ENCODE assay signal across 10 mouse cellular contexts in genomic region chr13:98810143-98810542, GRCm38 (mm10). TPM values are rescaled to one million over a fixed set of nuclear protein-coding genes. Genes with fewer than 3 reads are reported as not detected.
DNase-seq lines count a peak whose midpoint lies in the region; ATAC-seq and TF ChIP-seq lines count a peak whose summit lies in the region.
"Had no signal": no experiment of that assay in that cellular context is flagged by ENCODE, and none has a peak within 500 bp of the region (broad histone marks: within the 10 kb centered on the region; RNA-seq: fewer than 3 reads in every experiment).

No protein-coding gene starts in this region.

- 0 out of 2 replicates have a peak, but pooled peaks cover under 1% of the 10 kb centered on the region for H3K36me3 ChIP-seq in kidney, postnatal 0 days (ENCODE audit: insufficient read depth, low read length)
- H3K36me3 ChIP-seq in heart, embryonic 12.5 days: peaks cover under 1% of the 10 kb centered on the region
- H3K36me3 ChIP-seq in forebrain, embryonic 11.5 days (ENCODE audit: control insufficient read depth, insufficient read depth, low read length): no peaks in the 10 kb centered on the region
- H3K36me3 ChIP-seq: limb, embryonic 15.5 days had no signal

- ATAC-seq in kidney, postnatal 0 days (replicated peaks; ENCODE audit: low FRiP score, low read depth): no peak
- ATAC-seq in activated CD4-positive, CD25-positive, alpha-beta regulatory T cell, adult 4 months: peak; percentile 33
- peak; percentile 36 for ATAC-seq in heart, embryonic 12.5 days (ENCODE audit: insufficient number of reproducible peaks, low FRiP score)
- ATAC-seq in megakaryocyte-erythroid progenitor cell, adult 5-6 weeks (replicated peaks; ENCODE audit: low FRiP score, low TSS enrichment, poor library complexity, severe bottlenecking): peak; percentile 83
- no peak for ATAC-seq in forebrain, embryonic 11.5 days (replicated peaks; ENCODE audit: low FRiP score)

- no peak overlapping the region for H3K27ac ChIP-seq in kidney, postnatal 0 days
- peak overlapping the region; percentile 60 for H3K27ac ChIP-seq in heart, embryonic 12.5 days (ENCODE audit: poor library complexity, severe bottlenecking)
- H3K27ac ChIP-seq in forebrain, embryonic 11.5 days (ENCODE audit: low read depth, low read length): no peak overlapping the region
- H3K27ac ChIP-seq: limb, embryonic 15.5 days had no signal

- H3K4me1 ChIP-seq in kidney, postnatal 0 days (replicated peaks; ENCODE audit: insufficient read depth, low read length): 0 out of 2 replicates have a peak, but pooled peaks cover 3% of the 10 kb centered on the region
- H3K4me1 ChIP-seq in heart, embryonic 12.5 days (replicated peaks): peaks cover 15% of the 10 kb centered on the region
- H3K4me1 ChIP-seq in forebrain, embryonic 11.5 days (replicated peaks; ENCODE audit: control insufficient read depth, insufficient read depth, low read length): no peaks in the 10 kb centered on the region; the same call in 1 of the 2 replicates

- H3K4me2 ChIP-seq in kidney, postnatal 0 days (ENCODE audit: low read length): no peak overlapping the region
- no peak overlapping the region for H3K4me2 ChIP-seq in heart, embryonic 12.5 days
- no peak overlapping the region for H3K4me2 ChIP-seq in forebrain, embryonic 11.5 days (ENCODE audit: low read depth, low read length, severe bottlenecking)
- H3K4me2 ChIP-seq: limb, embryonic 15.5 days had no signal

- DNase-seq in kidney, postnatal 0 days (ENCODE audit: low spot score): peak; percentile 44
- no peak for DNase-seq in kidney, adult 18-20 months
- DNase-seq in cerebellum, adult 11-12 months: no peak
- DNase-seq in forebrain, embryonic 11.5 days (ENCODE audit: low spot score): no peak
- no peak for DNase-seq in frontal cortex, postnatal 10 days (ENCODE audit: low spot score in 2 of 2)
- DNase-seq: kidney, postnatal 10 days had no signal

- no peak for TF ChIP-seq CTCF in kidney, postnatal 0 days (IDR thresholded peaks at IDR 0.05; ENCODE audit: low read depth)

- WGBS in kidney, postnatal 0 days: 41% methylated on average over 6 of the region's 6 CpGs
- WGBS in heart, embryonic 12.5 days: 37% methylated on average over 6 of the region's 6 CpGs
- WGBS in forebrain, embryonic 11.5 days: 82% methylated on average over 6 of the region's 6 CpGs

- no peaks in the 10 kb centered on the region for H3K9me3 ChIP-seq in kidney, postnatal 0 days (replicated peaks; ENCODE audit: low read length)
- no peaks in the 10 kb centered on the region for H3K9me3 ChIP-seq in heart, embryonic 12.5 days (replicated peaks)
- no peaks in the 10 kb centered on the region for H3K9me3 ChIP-seq in forebrain, embryonic 11.5 days (ENCODE audit: control insufficient read depth, low read length)
- H3K9me3 ChIP-seq: limb, embryonic 15.5 days had no signal

- H3K9ac ChIP-seq in kidney, postnatal 0 days (ENCODE audit: low read depth, low read length): no peak overlapping the region
- no peak overlapping the region for H3K9ac ChIP-seq in heart, embryonic 12.5 days
- H3K9ac ChIP-seq in forebrain, embryonic 11.5 days (ENCODE audit: low read length): no peak overlapping the region
- H3K9ac ChIP-seq: limb, embryonic 15.5 days had no signal

- no peak overlapping the region for H3K4me3 ChIP-seq in kidney, postnatal 0 days (replicated peaks; ENCODE audit: low read depth, low read length)
- no peak overlapping the region for H3K4me3 ChIP-seq in heart, embryonic 12.5 days
- no peak overlapping the region for H3K4me3 ChIP-seq in forebrain, embryonic 11.5 days (ENCODE audit: low read depth, low read length)
- H3K4me3 ChIP-seq: limb, embryonic 15.5 days had no signal

- H3K27me3 ChIP-seq in kidney, postnatal 0 days (ENCODE audit: insufficient read depth, low read length): no peaks in the 10 kb centered on the region
- H3K27me3 ChIP-seq in heart, embryonic 12.5 days (replicated peaks): no peaks in the 10 kb centered on the region
- H3K27me3 ChIP-seq in forebrain, embryonic 11.5 days (ENCODE audit: control insufficient read depth, insufficient read depth, low read length): no peaks in the 10 kb centered on the region
- H3K27me3 ChIP-seq: limb, embryonic 15.5 days had no signal

RNA-seq across cellular contexts. Expression of gene Fcho2, which starts 5.1 kb away (rescaled TPM):
- 33.0 and 33.5 TPM in 2 replicates for polyA plus RNA-seq in kidney, postnatal 0 days (2015; fragmentation: Nextera tagmentation; extraction: Ambion mirVana)
- polyA plus RNA-seq in activated CD4-positive, CD25-positive, alpha-beta regulatory T cell, adult 4 months (2017; shearing (Covaris generic)): 10 to 100 TPM; 42.3 to 47.9 TPM
- polyA plus RNA-seq in heart, embryonic 12.5 days (2016; fragmentation: Nextera tagmentation; extraction: Ambion mirVana): 35.2 and 41.9 TPM in 2 replicates
- total RNA-seq in megakaryocyte-erythroid progenitor cell, adult 5-6 weeks (2014; fragmentation: Nextera tagmentation): 42.2 and 43.0 TPM in 2 replicates
- total RNA-seq in megakaryocyte-erythroid progenitor cell, adult 5-6 weeks (2017): 14.7 and 18.3 TPM in 2 replicates
- polyA plus RNA-seq in forebrain, embryonic 11.5 days (2014; fragmentation: Nextera tagmentation; extraction: Ambion mirVana): 26.4 and 33.5 TPM in 2 replicates

Comparison
In these comparisons a context has a peak if more than half of its experiments do, and no peak if none do; other contexts are left out.
1. ATAC-seq: peak in activated CD4-positive, CD25-positive, alpha-beta regulatory T cell, adult 4 months (single experiment), heart, embryonic 12.5 days (single experiment) and megakaryocyte-erythroid progenitor cell, adult 5-6 weeks (single experiment); none in kidney, postnatal 0 days (single experiment) and forebrain, embryonic 11.5 days (single experiment).